Mouse (Mus musculus) thymus, postnatal 14 days (tissue): ENCODE measurements around the gene Golt1a.

Source experiments
- DNase-seq: peaks from one replicate; pipeline ENCODE4 v3.0.0; 2021

Gene Golt1a

DNA sequence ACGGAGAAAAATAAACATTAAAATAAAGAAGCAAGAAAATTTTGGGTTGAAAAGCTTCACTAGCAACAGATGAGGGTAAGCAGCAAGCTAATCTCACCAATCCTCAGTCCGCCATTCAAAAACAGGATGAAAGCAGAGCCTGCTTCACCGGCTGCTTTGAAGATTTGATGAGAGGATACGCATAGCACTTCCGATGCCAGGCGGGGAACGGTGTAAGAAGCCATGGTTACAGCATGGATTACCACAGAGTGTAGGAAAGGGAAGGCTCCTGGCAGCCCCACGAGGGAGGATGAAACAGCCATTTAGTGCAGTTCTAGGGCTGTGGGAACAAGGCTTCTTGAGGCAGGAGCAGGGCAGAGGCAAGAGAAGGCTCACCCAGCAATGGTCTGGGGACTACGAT, 42.2 kb downstream of the Golt1a start:
- no peak for DNase-seq

DNA sequence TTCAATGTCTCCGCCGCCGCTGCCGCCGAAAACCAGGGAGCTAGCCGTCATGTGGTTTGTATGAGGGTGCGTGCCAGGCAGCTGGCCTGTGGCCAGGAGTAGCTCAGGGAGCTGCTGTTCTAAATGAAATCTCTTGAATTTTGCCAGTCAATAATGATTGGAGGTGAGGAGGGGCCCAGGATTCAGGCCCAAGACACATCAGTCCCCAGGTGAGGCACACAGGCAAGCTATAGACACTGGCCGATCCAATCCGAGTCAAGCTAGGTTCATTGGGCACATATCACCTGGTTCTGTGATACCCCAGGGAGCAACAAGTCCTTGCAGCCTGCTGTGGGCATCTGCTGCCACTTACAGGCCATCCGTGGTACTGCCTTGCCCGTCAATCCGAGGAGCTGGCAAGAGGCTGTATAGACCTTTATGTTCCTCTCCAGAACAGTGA, 43.8 kb downstream of the Golt1a start:
- peak; percentile 82 for DNase-seq

- DNase-seq, result no peak
Observed at GRCm38 (mm10) chr1:133355469-133355868, 45.9 kb downstream of the Golt1a start.

DNA sequence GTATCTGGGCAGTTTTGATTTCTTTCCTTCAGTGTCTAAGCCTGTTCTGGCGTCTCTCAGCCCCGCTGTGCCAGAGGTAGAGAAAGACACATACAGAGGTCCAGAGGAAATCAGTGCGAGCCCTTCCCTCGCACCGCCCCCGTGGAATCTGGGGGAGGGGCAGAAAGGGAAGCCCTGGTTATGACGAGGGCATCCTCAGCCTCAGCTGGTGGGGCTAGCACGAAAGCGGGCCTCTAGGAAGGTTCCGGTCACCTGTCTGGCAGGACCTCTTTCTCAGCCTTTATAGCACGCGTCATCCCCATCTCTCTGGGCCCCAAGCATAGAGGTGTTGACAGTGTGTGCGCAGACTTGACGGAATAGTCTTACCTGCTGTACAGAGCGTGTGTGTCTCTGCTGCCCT, 46.3 kb downstream of the Golt1a start:
- no peak for DNase-seq

DNA sequence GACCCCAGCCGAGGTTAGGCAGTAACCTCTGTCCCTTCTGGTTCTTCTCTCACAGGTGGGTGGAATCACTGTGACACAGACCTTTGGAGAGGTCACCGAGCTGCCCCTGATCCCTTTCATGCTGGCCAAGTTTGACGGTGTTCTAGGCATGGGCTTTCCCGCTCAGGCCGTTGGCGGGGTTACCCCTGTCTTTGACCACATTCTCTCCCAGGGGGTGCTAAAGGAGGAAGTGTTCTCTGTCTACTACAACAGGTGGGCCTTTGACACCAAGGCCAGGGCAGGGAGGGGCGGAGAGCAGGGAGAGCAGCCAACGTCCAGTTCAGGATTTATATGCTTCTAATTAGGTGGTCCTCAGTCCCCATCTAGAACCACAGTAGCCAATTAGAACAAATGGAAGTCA, 46.7 kb downstream of the Golt1a start:
- DNase-seq, result no peak

- DNase-seq, result no peak
Observed at GRCm38 (mm10) chr1:133361006-133361405, 51.4 kb downstream of the Golt1a start.

GRCm38 (mm10) chr1:133362103-133362502, 52.5 kb downstream of the Golt1a start:
- no peak for DNase-seq

- peak; percentile 65 for DNase-seq
Observed at GRCm38 (mm10) chr1:133363276-133364021, 53.8 kb downstream of the Golt1a start, which contains the start of gene Etnk2. Gene Etnk2 (plus strand): TSS chr1:133363572.

- no peak for DNase-seq
Observed at GRCm38 (mm10) chr1:133364022-133364630, 54.5 kb downstream of the Golt1a start.

DNA sequence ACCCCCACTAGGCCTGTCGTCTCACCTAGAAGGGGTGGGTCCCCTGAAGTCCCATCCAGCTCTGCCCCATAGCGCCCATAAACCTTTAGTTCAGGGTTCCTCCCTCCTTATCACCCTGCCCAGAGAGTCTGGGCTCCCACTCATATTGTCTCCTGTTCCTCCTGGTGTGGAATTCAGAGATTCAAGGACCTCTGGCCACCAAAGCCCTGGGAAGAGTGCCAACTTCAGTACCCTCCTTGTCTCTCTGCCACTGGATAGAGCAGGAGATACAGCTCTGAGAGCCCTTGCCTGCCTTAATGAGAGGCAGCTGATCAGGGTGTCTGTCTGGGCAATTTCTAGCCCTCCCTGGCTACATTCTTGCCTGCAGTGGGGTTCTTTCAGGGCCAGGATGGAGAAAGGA, 55.3 kb downstream of the Golt1a start:
- DNase-seq, result no peak

GRCm38 (mm10) chr1:133366951-133367605, 57.5 kb downstream of the Golt1a start:
- no peak for DNase-seq

- no peak for DNase-seq
Observed at GRCm38 (mm10) chr1:133367606-133368488, 58.2 kb downstream of the Golt1a start.

GRCm38 (mm10) chr1:133368644-133369043, 59.0 kb downstream of the Golt1a start:
- no peak for DNase-seq

DNA sequence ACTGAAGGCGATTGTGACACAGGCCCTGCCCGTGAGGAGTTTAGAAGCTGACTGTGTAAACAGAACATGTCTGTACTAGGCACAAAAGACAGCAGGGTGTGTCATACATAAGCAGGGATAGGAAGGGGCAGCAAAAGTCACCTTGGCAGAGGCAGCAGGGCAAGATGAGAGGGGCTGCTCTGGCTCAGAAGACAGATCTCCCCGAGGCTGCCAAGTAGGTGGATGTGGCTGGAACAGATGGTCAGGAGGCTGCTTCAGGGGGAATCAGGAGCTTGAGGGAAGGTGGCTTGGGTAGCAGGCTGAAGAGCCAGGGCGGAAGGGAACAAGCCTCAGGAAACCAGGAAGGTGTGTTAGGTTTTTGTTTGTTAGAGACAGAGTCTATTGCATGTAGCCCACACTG, 60.8 kb downstream of the Golt1a start:
- DNase-seq, result no peak

DNA sequence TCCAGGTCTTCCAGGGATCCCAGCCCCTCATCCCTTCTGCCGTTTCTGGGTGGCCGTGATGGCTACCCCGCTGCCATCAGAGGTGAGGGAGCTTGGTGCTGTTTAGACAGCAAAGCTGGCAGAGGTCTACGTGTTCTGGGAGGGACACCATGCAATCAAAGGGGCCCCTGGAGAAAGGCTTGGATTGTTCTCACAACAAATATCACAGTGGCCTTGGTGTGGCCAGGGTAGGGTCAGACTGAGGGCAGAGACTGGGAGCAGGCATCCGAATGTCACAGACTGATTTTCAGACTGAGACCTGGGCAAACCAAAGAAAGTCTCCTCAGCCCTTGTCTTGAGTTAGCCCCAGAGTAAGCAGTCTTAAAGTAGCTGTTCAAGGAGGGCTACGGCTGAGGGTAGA, 61.8 kb downstream of the Golt1a start:
- DNase-seq, result no peak

DNA sequence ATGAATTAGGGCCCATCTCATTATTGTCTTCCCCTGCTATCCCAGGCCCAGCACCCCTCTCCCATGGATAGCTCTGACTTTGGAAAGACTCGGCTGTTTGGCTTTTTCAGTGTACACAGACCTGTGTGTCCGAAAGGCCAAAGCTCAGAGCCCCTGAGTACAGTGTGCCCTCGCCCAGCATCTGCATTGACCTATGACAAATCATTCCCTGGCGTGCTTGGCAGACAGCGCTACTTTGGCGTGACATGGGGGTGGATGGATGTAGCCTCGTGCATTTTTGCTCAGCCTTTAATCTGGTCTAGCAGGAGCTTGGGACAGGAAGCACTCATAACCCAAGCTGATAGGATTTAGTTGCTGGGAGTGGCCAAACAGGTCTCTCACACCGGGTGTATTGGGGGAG, 62.5 kb downstream of the Golt1a start:
- no peak for DNase-seq
